Mouse (Mus musculus): ENCODE data around the gene Gm11032.
"Not testable (repeated sequence)": the region's sequence is repeated elsewhere in the genome, so short reads cannot be mapped to it uniquely, and the experiment has no call there.

The Gm11032 gene

GRCm38 (mm10) chr11:4620017-4620485, at the start of gene Gm11032:
Gm11032 (plus strand) TSS chr11:4620067.
- in situ Hi-C loops (cut with MboI, MseI) = no loop called here

GRCm38 (mm10) chr11:4571491-4571901, 48.4 kb upstream of the Gm11032 start:
- in situ Hi-C loops (cut with MboI, MseI) = no loop called here

GRCm38 (mm10) chr11:4576090-4576732, 43.7 kb upstream of the Gm11032 start:
- in situ Hi-C loops (cut with MboI, MseI) = not testable (repeated sequence)

DNA sequence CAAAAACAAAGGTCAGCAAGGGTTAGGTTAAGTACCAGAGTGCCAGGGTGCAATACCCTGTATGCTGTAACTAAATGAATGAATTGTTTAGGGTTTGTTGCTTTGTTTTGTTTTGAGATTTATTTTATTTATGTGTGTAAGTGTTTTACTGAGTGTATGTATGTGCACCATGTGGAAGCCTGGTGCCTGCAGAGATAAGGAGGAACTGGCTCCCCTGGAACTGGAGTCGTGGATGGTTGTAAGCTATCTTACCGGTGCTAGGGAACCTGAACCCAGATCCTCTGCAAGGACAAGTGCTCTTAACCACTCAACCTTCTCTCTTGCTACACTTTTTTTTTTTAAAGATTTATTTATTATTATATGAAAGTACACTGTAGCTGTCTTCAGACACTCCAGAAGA, 42.8 kb upstream of the Gm11032 start:
- in situ Hi-C loops (cut with MboI, MseI) = no loop called here

DNA sequence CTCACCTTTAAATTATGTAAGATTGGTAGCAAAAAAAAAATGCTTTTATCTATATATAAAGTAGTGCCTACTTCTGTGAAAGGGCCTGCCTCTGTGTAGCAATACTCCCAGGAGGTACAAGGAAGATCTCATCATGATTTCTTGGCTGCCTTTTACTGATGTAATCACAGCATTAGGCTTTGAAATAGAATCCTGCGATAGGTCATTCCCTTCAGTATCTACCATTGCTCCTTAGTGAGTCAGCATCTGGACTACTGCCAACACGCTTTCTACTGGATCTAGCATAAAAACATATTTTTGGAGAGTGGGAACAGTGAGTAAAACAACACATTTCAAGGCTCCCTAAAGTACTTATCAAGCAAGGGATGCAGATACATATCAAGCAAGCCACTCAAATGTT, 41.2 kb upstream of the Gm11032 start:
- in situ Hi-C loops (cut with MboI, MseI) = no loop called here

- in situ Hi-C loops (cut with MboI, MseI) = no loop called here
Measured at GRCm38 (mm10) chr11:4591811-4592210, 28.1 kb upstream of the Gm11032 start.

GRCm38 (mm10) chr11:4593491-4593848, 26.4 kb upstream of the Gm11032 start:
- in situ Hi-C loops (cut with MboI, MseI) = no loop called here

GRCm38 (mm10) chr11:4593849-4594607, 25.8 kb upstream of the Gm11032 start:
- in situ Hi-C loops (cut with MboI, MseI) = no loop called here

GRCm38 (mm10) chr11:4594608-4595500, 25.0 kb upstream of the Gm11032 start, which contains the start of gene Mtmr3:
Mtmr3 (minus strand) TSS chr11:4594863.
- in situ Hi-C loops (cut with MboI, MseI) = no loop called here

DNA sequence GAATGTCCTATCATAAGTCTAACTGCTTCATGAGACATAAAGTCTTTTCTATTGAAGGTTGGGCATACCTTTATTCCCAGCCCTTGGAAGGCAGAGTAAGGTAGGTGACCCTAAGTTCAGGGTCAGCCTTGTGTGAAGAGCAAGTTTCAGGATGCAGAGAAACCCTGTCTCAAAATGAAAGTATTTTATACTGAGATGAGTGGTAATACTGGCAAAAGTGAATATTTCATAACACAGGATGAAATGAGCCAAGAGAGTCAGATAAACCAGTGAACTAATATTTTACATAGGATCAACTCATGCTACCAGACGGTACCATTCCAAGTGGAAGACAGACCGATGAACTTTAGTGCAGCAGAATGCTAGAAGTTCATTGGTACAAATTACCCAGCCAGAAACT, 21.5 kb upstream of the Gm11032 start:
- in situ Hi-C loops (cut with MboI, MseI) = no loop called here

GRCm38 (mm10) chr11:4599916-4600315, 20.0 kb upstream of the Gm11032 start:
- in situ Hi-C loops (cut with MboI, MseI) = no loop called here

- in situ Hi-C loops (cut with MboI, MseI) = no loop called here
Measured at GRCm38 (mm10) chr11:4601890-4602289, 18.0 kb upstream of the Gm11032 start.

- in situ Hi-C loops (cut with MboI, MseI) = no loop called here
Measured at GRCm38 (mm10) chr11:4602691-4603441, 17.0 kb upstream of the Gm11032 start.

- in situ Hi-C loops (cut with MboI, MseI) = no loop called here
Measured at GRCm38 (mm10) chr11:4604441-4604840, 15.4 kb upstream of the Gm11032 start.

- in situ Hi-C loops (cut with MboI, MseI) = no loop called here
Measured at GRCm38 (mm10) chr11:4605414-4605813, 14.5 kb upstream of the Gm11032 start.

DNA sequence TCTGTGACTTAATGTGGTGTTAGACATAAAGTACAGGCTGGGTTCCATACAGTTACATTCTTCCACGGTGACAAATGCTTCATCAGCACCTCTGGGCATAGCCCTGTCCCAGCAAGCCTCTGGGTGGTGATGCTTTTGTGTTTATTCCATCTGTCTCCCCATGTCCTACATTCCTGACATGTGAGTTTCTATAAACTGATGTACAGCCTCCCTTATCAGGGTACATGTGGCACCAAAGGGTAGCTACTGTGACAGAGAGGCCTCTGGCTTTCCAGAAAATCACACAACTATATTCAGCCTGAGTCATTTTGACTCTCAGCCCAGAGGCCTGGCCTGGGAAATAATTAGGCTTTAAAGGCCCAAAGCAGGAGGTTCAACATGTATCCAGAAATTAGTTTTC, 13.3 kb upstream of the Gm11032 start:
- in situ Hi-C loops (cut with MboI, MseI) = no loop called here

DNA sequence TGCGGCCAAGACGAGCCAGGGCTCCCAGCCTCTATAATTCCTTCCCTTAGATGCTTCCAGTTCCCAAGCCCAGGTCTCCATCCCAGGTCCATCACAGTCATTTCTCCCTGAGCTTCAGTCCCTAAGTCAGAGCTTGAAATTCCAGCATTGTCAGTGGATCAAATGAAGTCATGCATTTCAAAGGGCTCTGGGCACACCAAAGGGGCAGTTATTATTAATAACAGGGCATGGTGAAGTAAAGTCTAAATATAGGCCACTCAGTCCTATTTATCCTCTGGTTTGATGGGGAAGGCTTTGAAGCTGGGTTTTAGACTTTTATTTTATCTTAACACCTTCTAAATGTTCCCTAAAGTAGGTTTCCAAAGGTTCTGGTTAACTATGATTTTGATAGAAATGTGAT, 8.0 kb upstream of the Gm11032 start:
- in situ Hi-C loops (cut with MboI, MseI) = no loop called here

DNA sequence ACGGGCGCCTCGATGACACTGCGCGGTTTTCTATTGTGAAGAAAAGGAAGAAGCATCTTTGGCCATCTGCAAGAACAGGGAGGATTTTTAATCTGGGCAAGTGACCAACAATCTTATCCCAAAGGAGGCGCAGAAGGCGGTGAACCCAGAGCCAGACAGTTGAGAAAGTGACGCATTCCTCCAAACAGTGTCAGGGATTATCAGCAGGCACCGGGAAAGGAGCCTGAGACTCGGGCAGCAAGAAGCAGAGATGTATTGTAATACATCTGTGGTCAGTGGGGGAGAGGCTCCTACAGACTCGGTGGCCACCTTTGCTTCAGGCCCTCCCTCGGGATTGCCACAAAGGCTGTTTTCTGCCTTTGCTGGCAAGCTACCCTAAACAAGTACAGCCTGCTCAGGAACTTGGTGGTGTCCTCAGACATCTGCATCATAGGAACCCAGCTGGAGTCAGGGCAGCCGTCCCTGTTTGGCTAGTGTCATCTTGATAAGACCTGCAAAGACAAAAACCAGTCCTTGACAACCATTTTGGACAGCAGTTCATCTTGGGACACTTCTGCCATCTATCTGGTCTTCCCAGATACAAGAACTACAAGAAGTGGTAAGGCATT, 738 bp downstream of the Gm11032 start:
- in situ Hi-C loops (cut with MboI, MseI) = no loop called here

DNA sequence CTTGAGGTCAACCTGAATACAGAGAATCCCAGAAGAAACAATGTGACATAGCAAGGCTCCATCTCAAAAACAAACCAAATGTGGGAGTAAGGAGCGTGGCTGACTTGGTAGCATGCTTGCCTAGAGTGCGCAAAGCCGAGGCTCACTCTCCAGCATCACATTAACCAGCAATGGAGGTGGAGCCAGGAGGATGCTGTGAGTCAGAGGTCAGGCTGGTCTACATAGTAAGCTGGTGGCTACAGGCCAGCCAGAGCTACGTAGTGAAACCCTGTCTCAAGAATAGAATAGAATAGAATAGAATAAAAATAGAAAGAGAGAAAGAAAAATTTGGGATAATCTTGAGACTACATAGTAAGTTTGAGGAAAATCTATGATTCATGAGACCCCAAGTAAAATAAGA, 2.0 kb downstream of the Gm11032 start:
- in situ Hi-C loops (cut with MboI, MseI) = no loop called here

DNA sequence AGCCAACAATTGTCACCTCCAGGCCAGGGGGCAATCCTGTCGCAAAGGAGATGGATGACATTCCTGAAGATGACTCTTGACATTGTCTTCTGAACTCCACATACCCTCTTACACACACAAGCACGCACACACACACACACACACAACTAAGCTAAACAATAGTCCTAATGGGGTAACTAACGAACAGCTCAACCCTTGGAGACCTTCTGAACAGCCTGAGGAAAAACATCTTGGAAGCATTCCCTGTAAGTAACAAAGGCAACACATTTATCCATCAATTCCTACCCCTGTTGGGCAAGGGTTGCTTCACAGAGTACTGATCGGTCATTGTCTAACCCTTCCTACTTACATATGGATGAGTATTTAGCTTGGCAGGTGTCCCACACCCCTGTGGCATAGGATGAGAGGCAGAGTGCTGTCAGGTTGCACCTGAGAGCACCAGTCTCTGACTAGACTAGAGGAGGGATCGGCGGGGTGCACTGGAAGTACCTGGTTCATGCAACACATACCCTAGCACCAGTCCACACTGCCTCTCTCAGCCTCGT, 2.6 kb downstream of the Gm11032 start:
- in situ Hi-C loops (cut with MboI, MseI) = no loop called here

DNA sequence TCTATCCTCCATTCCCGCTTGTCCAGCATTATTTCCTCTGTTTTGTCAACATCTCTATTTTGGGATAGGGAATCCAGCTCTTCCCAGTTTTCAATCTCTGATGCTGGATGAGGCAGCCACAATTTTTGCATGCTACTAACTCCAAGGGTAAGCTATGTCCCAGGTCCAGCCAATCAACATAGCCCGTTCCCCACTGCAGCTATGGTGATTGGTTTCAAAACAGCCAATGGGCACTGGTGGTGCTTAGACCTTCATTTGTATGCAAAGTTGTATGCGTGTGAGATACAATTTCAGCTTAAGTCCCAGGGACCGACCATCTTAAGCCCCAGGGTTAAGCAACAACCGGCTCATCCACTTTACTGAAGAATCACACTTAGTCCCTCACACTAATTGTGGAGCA, 3.1 kb downstream of the Gm11032 start:
- in situ Hi-C loops (cut with MboI, MseI) = no loop called here
